Mouse (Mus musculus) brain, embryonic 14.5 days (tissue): ENCODE measurements around the gene Sap25. TPM values are rescaled to one million over a fixed set of nuclear protein-coding genes. Genes with fewer than 3 reads are reported as not detected.

Source experiments
- DNase-seq: peaks from one replicate; pipeline ENCODE4 v3.0.0-alpha.2; 2011; ENCODE audit warnings: low read depth
- CTCF ChIP-seq: fragments of 200-500 bp; IDR thresholded peaks from 2 replicates; pipeline ENCODE4 v1.5.1; 2012; ENCODE audit warnings: inconsistent platforms, mild to moderate bottlenecking, moderate library complexity, borderline replicate concordance; ENCODE audit not compliant: insufficient read depth, insufficient read length; ENCODE audit errors: extremely low read depth
- POLR2A ChIP-seq: fragments of 200-500 bp; IDR thresholded peaks from 2 replicates; pipeline ENCODE4 v1.6.1; 2012; ENCODE audit warnings: mild to moderate bottlenecking, inconsistent platforms, borderline replicate concordance; ENCODE audit not compliant: poor library complexity, insufficient read depth, insufficient read length, severe bottlenecking; ENCODE audit errors: extremely low read depth
- polyA plus RNA-seq: library from polyadenylated mRNA; depleted of rRNA; stranded (reverse); fragments of >200 nt; gene quantifications from 2 replicates; pipeline ENCODE4 v1.2.3, GENCODE M21; 2012

Gene Sap25
- polyA plus RNA-seq, 1 experiment = 31.0 TPM

GRCm38 (mm10) chr5:137672361-137672760, 31.2 kb downstream of the Sap25 start:
- DNase-seq = no peak
- TF ChIP-seq POLR2A = no peak
- TF ChIP-seq CTCF = no peak

GRCm38 (mm10) chr5:137673015-137673414, 31.9 kb downstream of the Sap25 start:
- DNase-seq = no peak
- TF ChIP-seq POLR2A (no peak), CTCF (no peak)

GRCm38 (mm10) chr5:137674786-137675185, 33.7 kb downstream of the Sap25 start:
- no peak for DNase-seq
- TF ChIP-seq POLR2A = no peak
- no peak for TF ChIP-seq CTCF

- no peak for DNase-seq
- no peak for TF ChIP-seq CTCF
- no peak for TF ChIP-seq POLR2A
Measured at GRCm38 (mm10) chr5:137677859-137678258, 36.7 kb downstream of the Sap25 start.

- no peak for DNase-seq
- TF ChIP-seq CTCF (no peak), POLR2A (no peak)
Measured at GRCm38 (mm10) chr5:137678736-137679135, 37.6 kb downstream of the Sap25 start.

- TF ChIP-seq POLR2A = no peak
- no peak for TF ChIP-seq CTCF
- no peak for DNase-seq
Measured at GRCm38 (mm10) chr5:137679726-137680125, 38.6 kb downstream of the Sap25 start.

GRCm38 (mm10) chr5:137682526-137682925, 41.4 kb downstream of the Sap25 start:
- DNase-seq = no peak
- no peak for TF ChIP-seq CTCF
- TF ChIP-seq POLR2A = no peak

- TF ChIP-seq POLR2A = no peak
- no peak for TF ChIP-seq CTCF
- DNase-seq = peak; percentile 30
Measured at GRCm38 (mm10) chr5:137683388-137684293, 42.5 kb downstream of the Sap25 start.

GRCm38 (mm10) chr5:137684294-137685123, 43.4 kb downstream of the Sap25 start, which contains the start of gene Agfg2:
TSS of gene Agfg2 (minus strand) at chr5:137684726.
- TF ChIP-seq POLR2A (peak; percentile 54; the same call in 1 of the 2 replicates), CTCF (no peak)
- DNase-seq = peak; percentile 100

GRCm38 (mm10) chr5:137685653-137686052, 44.5 kb downstream of the Sap25 start:
- DNase-seq = no peak
- TF ChIP-seq POLR2A = no peak
- TF ChIP-seq CTCF = no peak

- TF ChIP-seq POLR2A (no peak), CTCF (no peak)
- no peak for DNase-seq
Measured at GRCm38 (mm10) chr5:137686127-137686790, 45.1 kb downstream of the Sap25 start.

GRCm38 (mm10) chr5:137689974-137690373, 48.8 kb downstream of the Sap25 start:
- TF ChIP-seq POLR2A (no peak), CTCF (no peak)
- no peak for DNase-seq
